Mouse (Mus musculus): Measurements from ENCODE around the gene Rpl31.

- no peak for TF ChIP-seq USF1 (IDR thresholded peaks at IDR 0.05; ENCODE audit: low read depth)
- no peak for TF ChIP-seq CTCF (IDR thresholded peaks at IDR 0.05; ENCODE audit: control insufficient read depth, insufficient read depth, insufficient read length)
Measured at GRCm38 (mm10) chr1:39338831-39339230, 28.8 kb upstream of the Rpl31 start.
